Mouse (Mus musculus) embryonic facial prominence, embryonic 12.5 days (tissue): ENCODE measurements around the gene Sgpp2. TPM values are rescaled to one million over a fixed set of nuclear protein-coding genes. Genes with fewer than 3 reads are reported as not detected.

Experiments used
- ATAC-seq: fragments of 200-750 bp; cut with Nextera tagmentation; 2 replicates; pipeline ENCODE4 v1.8.0; 2017; ENCODE audit not compliant: insufficient number of reproducible peaks, insufficient read depth, low FRiP score, low TSS enrichment
- H3K27ac ChIP-seq: fragments of 300-500 bp; sonication (generic); 2 replicates; pipeline ENCODE4 v1.5.1; 2016; ENCODE audit warnings: mild to moderate bottlenecking
- H3K27me3 ChIP-seq: fragments of 300-500 bp; sonication (generic); 2 replicates; pipeline ENCODE4 v1.6.1; 2016; ENCODE audit warnings: mild to moderate bottlenecking, moderate library complexity
- H3K36me3 ChIP-seq: fragments of 300-500 bp; sonication (generic); 2 replicates; pipeline ENCODE4 v1.6.1; 2016; ENCODE audit warnings: mild to moderate bottlenecking
- H3K4me1 ChIP-seq: fragments of 300-500 bp; sonication (generic); 2 replicates; pipeline ENCODE4 v1.6.1; 2016
- H3K4me2 ChIP-seq: fragments of 300-500 bp; sonication (generic); replicated peaks from 2 replicates; pipeline ENCODE4 v1.6.1; 2016; ENCODE audit warnings: mild to moderate bottlenecking, moderate library complexity
- H3K4me3 ChIP-seq: fragments of 300-500 bp; sonication (generic); 2 replicates; pipeline ENCODE4 v1.5.1; 2016; ENCODE audit warnings: mild to moderate bottlenecking
- H3K9ac ChIP-seq: fragments of 300-500 bp; sonication (generic); 2 replicates; pipeline ENCODE4 v1.6.1; 2016; ENCODE audit warnings: mild to moderate bottlenecking, moderate library complexity
- H3K9me3 ChIP-seq: fragments of 300-500 bp; sonication (generic); 2 replicates; pipeline ENCODE4 v1.6.1; 2016; ENCODE audit warnings: mild to moderate bottlenecking, moderate library complexity
- WGBS: fragments of 180-500 bp; shearing (Covaris S2); methylation state at CpG from one replicate; pipeline ENCODE4 v1.1.7; 2016; 5-methylcytosine and 5-hydroxymethylcytosine counted together
- polyA plus RNA-seq: library from polyadenylated mRNA; unstranded; fragments of >200 nt; fragmentation: Nextera tagmentation; extraction: Ambion mirVana; gene quantifications from 2 replicates; pipeline ENCODE4 v1.2.1, GENCODE M21; 2016

The Sgpp2 gene
- polyA plus RNA-seq, 1 experiment from 2014 or later: 4.2 TPM

DNA sequence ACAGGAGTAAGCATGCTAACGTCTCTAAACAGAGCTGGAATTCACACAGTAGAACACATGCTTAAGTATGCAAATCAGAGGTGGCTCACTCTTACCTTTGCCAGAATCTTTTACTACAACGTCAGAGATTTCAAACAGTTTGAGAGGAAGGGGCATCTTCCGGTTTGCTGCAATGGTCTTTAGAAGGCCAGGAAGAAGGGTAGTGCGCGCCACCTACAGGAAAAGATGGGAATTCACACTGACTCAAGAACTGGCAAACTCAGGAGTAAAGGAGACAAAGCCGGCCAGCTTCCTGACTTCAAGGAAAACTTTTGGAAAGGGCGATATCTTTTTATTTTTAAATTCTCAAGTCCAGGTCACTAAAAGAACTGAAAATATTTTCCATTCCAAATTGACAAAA, 144.5 kb downstream of the Sgpp2 start:
- ATAC-seq: no peak
- Histone ChIP-seq H3K9ac (no peak overlapping the region), H3K27ac (no peak overlapping the region), H3K27me3 (no peaks in the 10 kb centered on the region), H3K4me2 (no peak overlapping the region), H3K4me1 (no peaks in the 10 kb centered on the region), H3K4me3 (no peak overlapping the region), H3K9me3 (no peaks in the 10 kb centered on the region), H3K36me3 (peaks cover 26% of the 10 kb centered on the region)
- WGBS: 32% methylated on average over 7 of the region's 7 CpGs

Other genes with a start within 250 kb of the Sgpp2 start
- 28.4 and 37.5 TPM in 2 replicates for gene Pax3, start 113.2 kb upstream of the Sgpp2 start, polyA plus RNA-seq
- gene Farsb, start 178.6 kb downstream of the Sgpp2 start, polyA plus RNA-seq: 137 and 141 TPM in 2 replicates
- 0.57 and 0.65 TPM in 2 replicates for gene Mogat1, start 200.6 kb downstream of the Sgpp2 start, polyA plus RNA-seq
- 1.2 and 1.3 TPM in 2 replicates for gene BC035947, start 201.8 kb downstream of the Sgpp2 start, polyA plus RNA-seq